Mouse (Mus musculus) bone marrow, adult 2 months (tissue): ENCODE data around the gene Tyw5.

Source experiments
- CTCF ChIP-seq: fragments of 200-500 bp; IDR thresholded peaks from 2 replicates; pipeline ENCODE4 v1.5.1; 2011; ENCODE audit warnings: low read length, control low read depth; ENCODE audit not compliant: control insufficient read depth, insufficient read depth
- POLR2A ChIP-seq: fragments of 200-500 bp; IDR thresholded peaks from 2 replicates; pipeline ENCODE4 v1.6.1; 2011; ENCODE audit warnings: low read depth, mild to moderate bottlenecking, control low read depth, low read length, borderline replicate concordance; ENCODE audit not compliant: control insufficient read depth

- TF ChIP-seq CTCF = no peak
- no peak for TF ChIP-seq POLR2A
Observed at GRCm38 (mm10) chr1:57436408-57436807, 29.5 kb upstream of the Tyw5 start.
